Mouse (Mus musculus): ENCODE data around the gene Cpvl. TPM values are rescaled to one million over a fixed set of nuclear protein-coding genes. Genes with fewer than 3 reads are reported as not detected.
A peak's percentile ranks its signal among the peaks of the same experiment; 100 is the strongest.

Cpvl gene
- polyA plus RNA-seq, 1 experiment from 2014 or later, result 0.18 TPM

DNA sequence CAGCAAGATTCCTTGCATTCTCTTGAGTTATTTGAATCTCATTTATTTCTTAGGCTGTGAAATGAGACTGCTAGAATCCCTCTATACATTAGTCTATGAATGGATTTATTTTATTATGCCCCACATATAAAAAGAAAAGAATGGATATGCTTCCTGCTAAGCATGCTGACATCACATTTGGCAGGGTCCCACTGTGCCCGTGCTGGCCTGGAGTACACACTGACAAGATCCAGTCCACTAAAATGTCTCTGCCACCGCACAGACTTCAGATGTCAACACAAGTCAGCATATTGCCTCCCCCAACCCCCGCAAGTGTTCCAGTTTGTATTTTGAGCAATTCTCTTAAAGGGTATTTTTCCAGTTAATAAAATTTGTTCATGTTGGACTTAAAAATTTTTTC is 13.9 kb upstream of the Cpvl start:
- no peaks in the 10 kb centered on the region for H3K36me3 ChIP-seq (ENCODE audit: insufficient read depth, low read length)
- peaks cover 5% of the 10 kb centered on the region; the same call in 1 of the 2 replicates for H3K4me1 ChIP-seq (ENCODE audit: insufficient read depth, low read depth, low read length)
- no peak overlapping the region for H3K4me3 ChIP-seq (ENCODE audit: low read depth, low read length)
- no peak for ATAC-seq
- H3K27ac ChIP-seq (ENCODE audit: low read length), result no peak overlapping the region
- H3K9ac ChIP-seq (replicated peaks; ENCODE audit: low read depth), result no peak overlapping the region
- TF ChIP-seq CTCF (IDR thresholded peaks at IDR 0.05) (no peak), EP300 (IDR thresholded peaks at IDR 0.05) (no peak)
- DNase-seq (ENCODE audit: low spot score), result no peak
- no peak overlapping the region for H3K4me2 ChIP-seq (replicated peaks; ENCODE audit: low read depth, low read length)
- WGBS, result 51% methylated on average over 3 of the region's 3 CpGs
- H3K27me3 ChIP-seq (replicated peaks; ENCODE audit: insufficient read depth, low read length), result no peaks in the 10 kb centered on the region
- no peaks in the 10 kb centered on the region for H3K9me3 ChIP-seq (ENCODE audit: low read length)

DNA sequence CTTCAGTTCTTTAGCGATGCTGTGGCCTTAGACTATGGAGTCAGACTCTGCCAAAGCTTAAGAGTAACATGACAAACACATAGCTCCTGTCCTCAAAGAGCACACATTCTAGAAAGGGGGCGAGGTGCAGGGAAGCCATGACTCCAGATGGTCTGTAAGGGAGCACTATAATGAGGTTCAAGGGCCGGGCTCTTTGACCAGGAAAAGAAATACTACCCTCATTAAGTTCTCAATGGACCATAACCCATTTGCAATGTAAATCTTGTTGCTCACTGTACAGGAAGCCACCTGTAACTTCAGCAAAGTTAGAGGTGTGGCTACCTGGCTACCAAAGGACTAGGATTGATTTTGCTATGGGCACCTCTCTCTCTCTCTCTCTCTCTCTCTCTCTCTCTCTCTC is 8.8 kb upstream of the Cpvl start:
- Histone ChIP-seq H3K4me1 (ENCODE audit: insufficient read depth, low read depth, low read length) (no peaks in the 10 kb centered on the region), H3K9me3 (ENCODE audit: low read length) (no peaks in the 10 kb centered on the region), H3K27ac (ENCODE audit: low read length) (no peak overlapping the region), H3K27me3 (replicated peaks; ENCODE audit: insufficient read depth, low read length) (no peaks in the 10 kb centered on the region), H3K4me3 (ENCODE audit: low read depth, low read length) (no peak overlapping the region), H3K9ac (replicated peaks; ENCODE audit: low read depth) (no peak overlapping the region), H3K4me2 (replicated peaks; ENCODE audit: low read depth, low read length) (no peak overlapping the region), H3K36me3 (ENCODE audit: insufficient read depth, low read length) (no peaks in the 10 kb centered on the region)
- ATAC-seq (no peak), DNase-seq (ENCODE audit: low spot score) (no peak)
- 92% methylated on average over 3 of the region's 3 CpGs for WGBS
- no peak for TF ChIP-seq CTCF (IDR thresholded peaks at IDR 0.05)
- TF ChIP-seq EP300 (IDR thresholded peaks at IDR 0.05), result no peak

DNA sequence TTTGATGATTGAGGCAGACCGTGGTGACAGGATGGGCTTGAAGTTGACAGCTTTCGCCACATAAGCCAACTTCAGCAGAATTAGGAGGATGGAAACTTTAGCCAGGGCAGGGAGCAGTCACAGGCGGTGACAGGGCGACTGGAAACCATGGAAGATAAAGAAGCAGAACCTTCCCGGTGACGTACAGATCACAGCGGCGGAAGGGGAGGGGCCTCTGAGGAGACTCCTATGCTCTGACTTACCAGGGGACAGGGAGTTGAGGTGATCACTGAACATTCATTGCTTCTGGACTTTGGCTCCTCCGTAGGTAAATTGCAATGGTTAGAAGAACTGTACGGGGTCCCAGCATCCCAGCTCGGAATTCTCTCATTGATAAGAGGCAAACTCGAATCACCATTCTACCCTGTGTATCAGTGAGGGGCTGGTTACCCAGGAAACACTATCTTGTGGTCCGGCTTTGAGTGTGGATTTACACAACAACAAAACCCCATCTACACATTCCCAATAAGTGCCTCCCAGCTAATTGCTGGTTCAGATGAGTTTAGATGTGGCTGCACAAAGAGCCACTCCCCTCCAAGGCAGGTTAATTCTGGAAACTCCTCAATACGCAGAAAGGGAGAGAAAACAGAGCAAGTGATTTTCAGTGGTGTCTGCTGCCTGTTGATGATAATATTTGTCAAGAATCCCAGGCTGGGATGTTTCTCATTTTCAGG is 8.0 kb upstream of the Cpvl start:
- H3K9ac ChIP-seq (replicated peaks; ENCODE audit: low read depth), result no peak overlapping the region

DNA sequence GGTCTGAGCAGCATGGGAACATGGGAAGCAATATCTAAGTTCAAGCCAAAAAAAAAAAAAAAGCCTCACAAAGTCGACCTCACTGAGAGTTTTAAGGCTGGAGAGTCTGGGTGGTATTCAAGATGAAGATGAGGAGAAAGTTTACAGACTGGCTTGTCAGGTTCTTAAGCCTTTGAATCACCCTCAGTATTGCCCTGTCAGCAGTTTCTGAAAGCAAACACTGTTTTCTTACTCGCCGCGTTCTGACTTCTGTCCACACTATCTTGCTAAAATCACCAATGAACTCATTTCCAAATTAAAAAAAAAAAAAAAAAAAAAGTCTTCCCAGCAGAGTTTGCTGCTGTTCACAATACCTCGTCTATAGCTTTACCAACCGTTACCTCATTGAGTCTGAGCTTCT is 5.3 kb upstream of the Cpvl start:
- no peak for TF ChIP-seq EP300 (IDR thresholded peaks at IDR 0.05)
- TF ChIP-seq CTCF (IDR thresholded peaks at IDR 0.05), result no peak
- Histone ChIP-seq H3K4me1 (ENCODE audit: insufficient read depth, low read depth, low read length) (no peaks in the 10 kb centered on the region), H3K27me3 (replicated peaks; ENCODE audit: insufficient read depth, low read length) (no peaks in the 10 kb centered on the region), H3K9ac (replicated peaks; ENCODE audit: low read depth) (no peak overlapping the region), H3K4me3 (ENCODE audit: low read depth, low read length) (no peak overlapping the region), H3K9me3 (ENCODE audit: low read length) (no peaks in the 10 kb centered on the region), H3K27ac (ENCODE audit: low read length) (no peak overlapping the region), H3K36me3 (ENCODE audit: insufficient read depth, low read length) (no peaks in the 10 kb centered on the region), H3K4me2 (replicated peaks; ENCODE audit: low read depth, low read length) (no peak overlapping the region)
- ATAC-seq, result no peak
- DNase-seq (ENCODE audit: low spot score), result no peak
- 48% methylated on average over 6 of the region's 6 CpGs for WGBS

More for the DNA sequence above, 8.0 kb upstream of the Cpvl start:
- no peak for TF ChIP-seq CTCF (IDR thresholded peaks at IDR 0.05)
- no peak for TF ChIP-seq EP300 (IDR thresholded peaks at IDR 0.05)
- H3K4me3 ChIP-seq (ENCODE audit: low read depth, low read length), result no peak overlapping the region
- no peak for ATAC-seq
- H3K27ac ChIP-seq (ENCODE audit: low read length), result no peak overlapping the region
- H3K4me1 ChIP-seq (ENCODE audit: insufficient read depth, low read depth, low read length), result no peaks in the 10 kb centered on the region
- H3K4me2 ChIP-seq (replicated peaks; ENCODE audit: low read depth, low read length), result no peak overlapping the region
- no peaks in the 10 kb centered on the region for H3K27me3 ChIP-seq (replicated peaks; ENCODE audit: insufficient read depth, low read length)
- no peaks in the 10 kb centered on the region for H3K36me3 ChIP-seq (ENCODE audit: insufficient read depth, low read length)
- no peak for DNase-seq (ENCODE audit: low spot score)
- 71% methylated on average over 14 of the region's 14 CpGs for WGBS
- no peaks in the 10 kb centered on the region for H3K9me3 ChIP-seq (ENCODE audit: low read length)

DNA sequence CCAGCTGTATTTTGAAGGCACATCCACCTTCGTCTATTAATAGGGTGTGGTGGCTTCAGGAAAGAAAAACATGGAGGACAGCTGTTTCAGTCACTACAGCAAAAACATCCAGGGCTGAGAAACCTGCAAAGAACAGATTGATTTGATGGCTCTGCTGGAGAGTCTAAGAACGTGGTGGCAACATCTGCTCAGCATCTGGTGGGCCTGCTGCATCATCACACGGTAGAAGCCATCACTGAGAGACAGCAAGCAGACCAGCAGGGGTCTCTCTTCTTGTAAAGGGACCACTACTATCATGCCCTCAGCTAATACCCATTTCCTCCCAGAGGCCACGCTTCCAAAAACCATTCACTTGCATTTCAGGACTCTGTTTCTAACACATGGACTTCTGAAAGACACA is 4.1 kb upstream of the Cpvl start:
- Histone ChIP-seq H3K9ac (replicated peaks; ENCODE audit: low read depth) (no peak overlapping the region), H3K4me3 (ENCODE audit: low read depth, low read length) (no peak overlapping the region), H3K4me2 (replicated peaks; ENCODE audit: low read depth, low read length) (no peak overlapping the region), H3K27ac (ENCODE audit: low read length) (no peak overlapping the region), H3K36me3 (ENCODE audit: insufficient read depth, low read length) (no peaks in the 10 kb centered on the region), H3K9me3 (ENCODE audit: low read length) (no peaks in the 10 kb centered on the region), H3K4me1 (ENCODE audit: insufficient read depth, low read depth, low read length) (no peaks in the 10 kb centered on the region), H3K27me3 (replicated peaks; ENCODE audit: insufficient read depth, low read length) (no peaks in the 10 kb centered on the region)
- no peak for ATAC-seq
- no peak for DNase-seq (ENCODE audit: low spot score)
- no peak for TF ChIP-seq EP300 (IDR thresholded peaks at IDR 0.05)
- TF ChIP-seq CTCF (IDR thresholded peaks at IDR 0.05), result peak; percentile 43
- whole genome bisulfite sequencing, result 47% methylated on average over 4 of the region's 4 CpGs

DNA sequence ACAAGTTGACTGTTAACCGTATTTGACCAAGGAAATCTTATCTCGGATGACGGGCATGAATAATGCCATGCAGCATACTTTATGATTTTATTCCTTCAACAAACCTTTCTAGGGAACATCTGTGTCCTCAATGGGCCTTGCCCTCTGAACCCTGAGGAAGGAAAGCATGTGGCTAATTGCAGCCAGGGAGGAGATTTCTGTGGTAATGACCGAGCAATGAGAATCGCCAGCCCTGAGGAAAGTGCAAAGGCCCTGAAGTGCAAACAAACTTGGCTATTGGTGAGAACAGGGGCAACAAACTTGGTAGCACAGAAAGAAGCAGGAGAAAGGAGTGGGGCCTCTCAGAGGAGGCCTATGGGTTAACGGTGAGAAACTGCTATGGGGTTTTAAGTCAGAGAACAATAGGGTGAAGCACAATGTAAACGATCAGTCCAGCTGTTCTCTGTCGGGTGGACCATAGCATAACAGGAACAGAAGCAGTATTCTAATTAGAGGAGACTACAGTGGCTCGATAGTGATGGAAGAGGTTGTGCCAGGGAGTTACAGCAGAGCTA is 3.7 kb upstream of the Cpvl start:
- H3K27me3 ChIP-seq (replicated peaks; ENCODE audit: insufficient read depth, low read length), result no peaks in the 10 kb centered on the region
- H3K9me3 ChIP-seq (ENCODE audit: low read length), result no peaks in the 10 kb centered on the region
- H3K4me2 ChIP-seq (replicated peaks; ENCODE audit: low read depth, low read length), result no peak overlapping the region
- no peak overlapping the region for H3K9ac ChIP-seq (replicated peaks; ENCODE audit: low read depth)
- ATAC-seq (no peak), DNase-seq (ENCODE audit: low spot score) (no peak)
- no peak overlapping the region for H3K27ac ChIP-seq (ENCODE audit: low read length)
- H3K4me3 ChIP-seq (ENCODE audit: low read depth, low read length), result no peak overlapping the region
- H3K4me1 ChIP-seq (ENCODE audit: insufficient read depth, low read depth, low read length), result no peaks in the 10 kb centered on the region
- WGBS, result 56% methylated on average over 9 of the region's 9 CpGs
- TF ChIP-seq EP300 (IDR thresholded peaks at IDR 0.05) (no peak), CTCF (IDR thresholded peaks at IDR 0.05) (no peak)
- H3K36me3 ChIP-seq (ENCODE audit: insufficient read depth, low read length), result no peaks in the 10 kb centered on the region
